Mouse (Mus musculus): ENCODE measurements around the gene Psme1.

DNA sequence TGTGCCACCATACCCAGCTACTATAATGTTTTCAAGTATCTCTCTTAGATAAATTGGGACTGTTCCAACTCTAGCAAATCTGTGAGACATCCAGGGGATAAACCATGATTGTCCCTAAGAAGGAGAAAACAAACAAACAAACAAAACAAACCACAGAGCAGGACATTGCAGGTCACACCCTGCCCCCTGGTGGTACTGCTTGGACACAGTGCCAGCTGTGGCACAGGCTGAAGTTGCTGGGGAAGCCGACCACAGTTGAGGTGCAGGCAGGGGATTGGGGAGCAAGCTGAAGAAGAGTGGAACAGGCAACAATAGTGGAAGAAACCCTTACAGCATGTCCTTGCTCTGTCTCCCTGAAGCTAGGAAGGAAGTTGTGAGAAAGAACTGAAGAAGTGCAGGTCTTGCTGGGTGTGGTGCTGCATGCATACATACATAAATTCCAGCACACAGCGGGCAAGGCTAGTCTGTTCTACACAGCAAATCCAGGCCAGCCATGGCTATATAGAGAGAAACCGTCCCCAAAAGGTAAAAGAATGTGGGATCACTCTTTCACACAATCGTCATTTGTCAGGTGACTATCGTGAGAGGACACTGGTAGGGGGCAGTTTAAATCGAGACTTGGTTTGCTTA is 41.7 kb upstream of the Psme1 start:
- peak; percentile 97 for TF ChIP-seq CTCF (IDR thresholded peaks at IDR 0.05; ENCODE audit: low read depth)
- TF ChIP-seq EP300 (IDR thresholded peaks at IDR 0.05; ENCODE audit: low read depth): no peak

Measured in liver, embryonic 14.5 days (tissue).